Comparison of ENCODE assay signal across 15 mouse cellular contexts in the genomic region with DNA sequence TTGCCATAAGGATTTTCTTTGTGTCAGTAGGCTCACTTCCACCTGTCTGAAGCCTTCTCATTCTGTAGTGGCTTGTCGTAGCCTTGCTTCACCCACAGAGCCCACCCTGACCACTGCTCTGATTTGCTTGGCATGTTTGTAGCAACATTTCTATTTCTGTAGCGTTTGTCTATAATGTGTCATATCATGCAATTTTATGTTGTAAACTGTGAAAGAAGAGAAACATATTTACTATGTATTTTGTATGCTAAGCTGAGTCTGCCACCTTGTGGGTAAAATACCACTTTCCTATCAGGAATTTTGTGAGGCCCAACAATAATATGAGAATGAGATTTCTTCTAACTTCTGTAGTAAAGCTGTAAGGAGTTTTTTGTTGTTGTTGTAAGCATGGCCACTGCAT. TPM values are rescaled to one million over a fixed set of nuclear protein-coding genes. Genes with fewer than 3 reads are reported as not detected.
A peak's percentile ranks its signal among the peaks of the same experiment; 100 is the strongest.
DNase-seq lines count a peak whose midpoint lies in the region; ATAC-seq and TF ChIP-seq lines count a peak whose summit lies in the region.
"Had no signal": no experiment of that assay in that cellular context is flagged by ENCODE, and none has a peak within 500 bp of the region (broad histone marks: within the 10 kb centered on the region; RNA-seq: fewer than 3 reads in every experiment).

No protein-coding gene starts in this region.

- H3K4me1 ChIP-seq in heart, embryonic 10.5 days: no peaks in the 10 kb centered on the region
- H3K4me1 ChIP-seq in liver, postnatal 0 days (ENCODE audit: insufficient read depth): no peaks in the 10 kb centered on the region
- H3K4me1 ChIP-seq in liver, embryonic 11.5 days (replicated peaks; ENCODE audit: control insufficient read depth, insufficient read depth, low read length): no peaks in the 10 kb centered on the region
- H3K4me1 ChIP-seq in neural tube, embryonic 15.5 days: no peaks in the 10 kb centered on the region
- H3K4me1 ChIP-seq: liver, embryonic 15.5 days had no signal

- TF ChIP-seq CTCF in liver, postnatal 0 days (IDR thresholded peaks at IDR 0.05; ENCODE audit: low read depth): peak; percentile 56

- H3K36me3 ChIP-seq in heart, embryonic 10.5 days: no peaks in the 10 kb centered on the region; the same call in 1 of the 2 replicates
- peaks cover 7% of the 10 kb centered on the region; the same call in 1 of the 2 replicates for H3K36me3 ChIP-seq in liver, postnatal 0 days (replicated peaks; ENCODE audit: insufficient read depth, low read length)
- H3K36me3 ChIP-seq in liver, embryonic 11.5 days (ENCODE audit: control insufficient read depth, insufficient read depth, low read length): no peaks in the 10 kb centered on the region
- peaks cover 14% of the 10 kb centered on the region for H3K36me3 ChIP-seq in neural tube, embryonic 15.5 days
- H3K36me3 ChIP-seq: liver, embryonic 15.5 days had no signal

- no peaks in the 10 kb centered on the region for H3K9me3 ChIP-seq in heart, embryonic 10.5 days
- H3K9me3 ChIP-seq in liver, postnatal 0 days (ENCODE audit: low read length): no peaks in the 10 kb centered on the region
- H3K9me3 ChIP-seq in liver, embryonic 11.5 days (ENCODE audit: control insufficient read depth, low read length): no peaks in the 10 kb centered on the region
- H3K9me3 ChIP-seq in neural tube, embryonic 15.5 days (replicated peaks): no peaks in the 10 kb centered on the region
- H3K9me3 ChIP-seq: liver, embryonic 15.5 days had no signal

- no peak overlapping the region for H3K4me2 ChIP-seq in liver, postnatal 0 days (ENCODE audit: low read depth, low read length)
- H3K4me2 ChIP-seq in liver, embryonic 11.5 days: no peak overlapping the region
- no peak overlapping the region for H3K4me2 ChIP-seq in neural tube, embryonic 15.5 days
- H3K4me2 ChIP-seq: liver, embryonic 15.5 days had no signal

- H3K4me3 ChIP-seq in heart, embryonic 10.5 days: no peak overlapping the region
- H3K4me3 ChIP-seq in liver, postnatal 0 days (ENCODE audit: low read depth, low read length): no peak overlapping the region
- H3K4me3 ChIP-seq in liver, embryonic 11.5 days (ENCODE audit: low read depth, low read length): no peak overlapping the region
- no peak overlapping the region for H3K4me3 ChIP-seq in neural tube, embryonic 15.5 days (replicated peaks)
- H3K4me3 ChIP-seq: liver, embryonic 15.5 days had no signal

- no peak overlapping the region for H3K27ac ChIP-seq in heart, embryonic 10.5 days
- no peak overlapping the region for H3K27ac ChIP-seq in liver, postnatal 0 days (ENCODE audit: low read depth)
- H3K27ac ChIP-seq in liver, embryonic 11.5 days (ENCODE audit: low read depth, low read length): no peak overlapping the region
- H3K27ac ChIP-seq in neural tube, embryonic 15.5 days (replicated peaks): no peak overlapping the region
- H3K27ac ChIP-seq: liver, embryonic 15.5 days had no signal

- DNase-seq in heart, adult 11 months: peak; percentile 33
- DNase-seq in heart, embryonic 10.5 days (ENCODE audit: low spot score): no peak
- DNase-seq in liver, postnatal 0 days: no peak
- DNase-seq in liver, embryonic 11.5 days (ENCODE audit: low spot score): no peak
- peak; percentile 19 for DNase-seq in MN1 (ENCODE audit: low spot score)
- DNase-seq in lung, postnatal 36 days: peak; percentile 46
- no peak for DNase-seq in heart, postnatal 36 days
- DNase-seq: gastrocnemius, postnatal 14 days; kidney, adult 8-10 months; spleen, adult 18-20 months; thymus, adult 18-20 months had no signal

- TF ChIP-seq EP300 in liver, postnatal 0 days (IDR thresholded peaks at IDR 0.05; ENCODE audit: low read depth): no peak

- intact Hi-C loops in heart, postnatal 36 days (cut with DNase I): loop anchor here (2.0 to 5.0 kb wide), 3 partner anchors 63 to 189 kb away; partner anchors contain the start of genes Haus2 and Lrrc57

- no peaks in the 10 kb centered on the region for H3K27me3 ChIP-seq in heart, embryonic 10.5 days (ENCODE audit: insufficient read depth, poor library complexity, severe bottlenecking)
- no peaks in the 10 kb centered on the region for H3K27me3 ChIP-seq in liver, postnatal 0 days (ENCODE audit: insufficient read depth, low read length)
- H3K27me3 ChIP-seq in liver, embryonic 11.5 days (replicated peaks; ENCODE audit: control insufficient read depth, insufficient read depth, low read length): no peaks in the 10 kb centered on the region
- no peaks in the 10 kb centered on the region for H3K27me3 ChIP-seq in neural tube, embryonic 15.5 days (replicated peaks)
- H3K27me3 ChIP-seq: liver, embryonic 15.5 days had no signal

- WGBS in heart, embryonic 10.5 days: 85% methylated on average over 2 of the region's 2 CpGs
- 71% methylated on average over 2 of the region's 2 CpGs for WGBS in liver, postnatal 0 days (ENCODE audit: insufficient replicate concordance)
- 77% methylated on average over 2 of the region's 2 CpGs for whole genome bisulfite sequencing in liver, embryonic 11.5 days
- 80% methylated on average over 2 of the region's 2 CpGs for WGBS in neural tube, embryonic 15.5 days

- no peak for ATAC-seq in liver, postnatal 0 days
- ATAC-seq in liver, embryonic 11.5 days (replicated peaks; ENCODE audit: low FRiP score): no peak
- no peak for ATAC-seq in neural tube, embryonic 15.5 days (ENCODE audit: low FRiP score)
- ATAC-seq: activated CD4-positive, CD25-positive, alpha-beta regulatory T cell, adult 4 months; midbrain, embryonic 16.5 days had no signal

- H3K9ac ChIP-seq in liver, postnatal 0 days (replicated peaks): no peak overlapping the region
- no peak overlapping the region for H3K9ac ChIP-seq in liver, embryonic 11.5 days (ENCODE audit: low read depth, low read length)
- H3K9ac ChIP-seq in neural tube, embryonic 15.5 days (replicated peaks): no peak overlapping the region
- H3K9ac ChIP-seq: liver, embryonic 15.5 days had no signal

RNA-seq across cellular contexts. Expression of gene Stard9, which starts 41.3 kb away (rescaled TPM):
- polyA plus RNA-seq in heart, embryonic 10.5 days (2016; fragmentation: Nextera tagmentation; extraction: Ambion mirVana): 1.7 and 2.3 TPM in 2 replicates
- 1.2 and 1.3 TPM in 2 replicates for polyA plus RNA-seq in liver, postnatal 0 days (2015; fragmentation: Nextera tagmentation; extraction: Ambion mirVana)
- polyA plus RNA-seq in liver, embryonic 11.5 days (2014; fragmentation: Nextera tagmentation; extraction: Ambion mirVana): 3.0 and 3.5 TPM in 2 replicates
- 4.2 and 4.3 TPM in 2 replicates for polyA plus RNA-seq in neural tube, embryonic 15.5 days (2015; fragmentation: Nextera tagmentation; extraction: Ambion mirVana)
- total RNA-seq in heart, postnatal 36 days (2021): 1 to 10 TPM; 8.2 to 9.8 TPM

Comparison
In these comparisons a context has a peak if more than half of its experiments do, and no peak if none do; other contexts are left out.
1. DNase-seq: peak in heart, adult 11 months (single experiment), MN1 (single experiment) and lung, postnatal 36 days (single experiment); none in heart, embryonic 10.5 days (single experiment), liver, postnatal 0 days (single experiment), liver, embryonic 11.5 days (single experiment) and heart, postnatal 36 days (0 of 2).